Mouse (Mus musculus) embryonic fibroblast, embryonic 13.5 days (primary cell): ENCODE results near the gene Tex12.

ENCODE experiments used
- CTCF ChIP-seq: IDR thresholded peaks from 2 replicates; pipeline ENCODE4 v1.5.1; 2011; ENCODE audit warnings: mild to moderate bottlenecking, control low read depth, low read length, moderate library complexity, borderline replicate concordance; ENCODE audit not compliant: insufficient read depth
- POLR2A ChIP-seq: IDR thresholded peaks from 2 replicates; pipeline ENCODE4 v1.6.1; 2011; ENCODE audit warnings: low read depth, mild to moderate bottlenecking, control low read depth, low read length, moderate library complexity

GRCm38 (mm10) chr9:50525585-50525984 is 35.5 kb downstream of the Tex12 start:
- no peak for TF ChIP-seq POLR2A
- TF ChIP-seq CTCF: no peak
